Mouse (Mus musculus) testis, adult 2 months (tissue): ENCODE results near the gene Lce3b.

Source experiments
- CTCF ChIP-seq: fragments of 200-500 bp; IDR thresholded peaks from 2 replicates; pipeline ENCODE4 v1.5.1; 2012; ENCODE audit warnings: low read depth, mild to moderate bottlenecking, inconsistent platforms, low read length, moderate library complexity; ENCODE audit not compliant: control insufficient read depth, insufficient read depth, insufficient replicate concordance
- POLR2A ChIP-seq: fragments of 200-500 bp; IDR thresholded peaks from 2 replicates; pipeline ENCODE4 v1.6.1; 2012; ENCODE audit warnings: low read depth, mild to moderate bottlenecking, inconsistent platforms, low read length, moderate library complexity; ENCODE audit not compliant: control insufficient read depth

DNA sequence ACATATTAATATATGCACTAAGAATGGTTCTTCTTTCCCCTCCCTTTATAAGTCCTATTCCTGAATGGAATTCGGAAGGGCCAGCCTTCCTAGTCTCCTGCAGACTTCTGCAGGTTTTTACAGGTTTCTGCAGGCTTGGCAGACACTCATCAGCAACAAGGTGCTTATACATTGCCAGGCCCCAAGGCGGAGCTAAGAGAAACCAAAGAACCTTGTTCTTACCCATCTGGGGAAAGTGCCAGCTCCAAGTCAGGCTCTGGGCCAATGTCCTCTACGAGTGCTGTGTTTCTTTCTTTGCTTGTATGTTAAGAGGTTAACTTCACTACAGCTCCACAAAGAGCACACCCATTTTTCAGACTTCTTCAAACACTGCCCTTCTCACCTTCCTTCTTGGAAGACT lies 38.7 kb upstream of the Lce3b start:
- TF ChIP-seq CTCF (no peak), POLR2A (no peak)
